11 mouse cellular contexts compared by ENCODE assay signal in genomic region chr10:127122018-127122417, GRCm38 (mm10). TPM values are rescaled to one million over a fixed set of nuclear protein-coding genes. Genes with fewer than 3 reads are reported as not detected.
DNase-seq lines count a peak whose midpoint lies in the region; ATAC-seq and TF ChIP-seq lines count a peak whose summit lies in the region.
"Had no signal": no experiment of that assay in that cellular context is flagged by ENCODE, and none has a peak within 500 bp of the region (broad histone marks: within the 10 kb centered on the region; RNA-seq: fewer than 3 reads in every experiment).

No protein-coding gene starts in this region.

- TF ChIP-seq CTCF in left cerebral cortex, adult 2 months (IDR thresholded peaks at IDR 0.05), result no peak

- DNase-seq in left cerebral cortex, adult 2 months (ENCODE audit: extremely low spot score in 1 of 2, low spot score in 2 of 2), result no peak
- DNase-seq in left cerebral cortex, postnatal 4 days, result no peak
- DNase-seq in midbrain, embryonic 10.5 days (ENCODE audit: low spot score), result no peak
- DNase-seq in cerebellum, postnatal 4 days (ENCODE audit: low spot score in 2 of 2), result no peak
- no peak for DNase-seq in adipocyte (ENCODE audit: low spot score)
- no peak for DNase-seq in layer of hippocampus, adult 8-10 months (ENCODE audit: low spot score in 2 of 2)
- DNase-seq: gastrocnemius, postnatal 36 days; thymus, postnatal 14 days had no signal

- peaks cover 33% of the 10 kb centered on the region for H3K4me1 ChIP-seq in hindbrain, embryonic 13.5 days (replicated peaks)
- peaks cover 31% of the 10 kb centered on the region for H3K4me1 ChIP-seq in midbrain, embryonic 10.5 days
- peaks cover 39% of the 10 kb centered on the region for H3K4me1 ChIP-seq in neural tube, embryonic 15.5 days

- H3K9me3 ChIP-seq in hindbrain, embryonic 13.5 days, result no peaks in the 10 kb centered on the region
- no peaks in the 10 kb centered on the region for H3K9me3 ChIP-seq in midbrain, embryonic 10.5 days (replicated peaks)
- H3K9me3 ChIP-seq in neural tube, embryonic 15.5 days (replicated peaks), result no peaks in the 10 kb centered on the region
- H3K9me3 ChIP-seq: intestine, embryonic 15.5 days had no signal

- H3K36me3 ChIP-seq in hindbrain, embryonic 13.5 days, result peaks cover 26% of the 10 kb centered on the region
- H3K36me3 ChIP-seq in midbrain, embryonic 10.5 days, result peaks cover 25% of the 10 kb centered on the region
- H3K36me3 ChIP-seq in neural tube, embryonic 15.5 days, result peaks cover 25% of the 10 kb centered on the region

- H3K27me3 ChIP-seq in hindbrain, embryonic 13.5 days, result no peaks in the 10 kb centered on the region
- H3K27me3 ChIP-seq in midbrain, embryonic 10.5 days (ENCODE audit: low read depth, poor library complexity, severe bottlenecking), result no peaks in the 10 kb centered on the region
- H3K27me3 ChIP-seq in neural tube, embryonic 15.5 days (replicated peaks), result no peaks in the 10 kb centered on the region
- H3K27me3 ChIP-seq: intestine, embryonic 15.5 days had no signal

- peak overlapping the region; percentile 70; the same call in 1 of the 2 replicates for H3K27ac ChIP-seq in left cerebral cortex, adult 2 months
- H3K27ac ChIP-seq in hindbrain, embryonic 13.5 days, result peak overlapping the region; percentile 93
- H3K27ac ChIP-seq in midbrain, embryonic 10.5 days (replicated peaks), result no peak overlapping the region
- peak overlapping the region; percentile 91 for H3K27ac ChIP-seq in neural tube, embryonic 15.5 days (replicated peaks)
- H3K27ac ChIP-seq: intestine, embryonic 15.5 days had no signal

- ATAC-seq in hindbrain, embryonic 13.5 days (ENCODE audit: low FRiP score), result no peak
- no peak for ATAC-seq in neural tube, embryonic 15.5 days (ENCODE audit: low FRiP score)

- H3K4me3 ChIP-seq in left cerebral cortex, adult 2 months, result no peak overlapping the region; the same call in 1 of the 2 replicates
- peak overlapping the region; percentile 88 for H3K4me3 ChIP-seq in hindbrain, embryonic 13.5 days
- peak overlapping the region; percentile 95; the same call in 1 of the 2 replicates for H3K4me3 ChIP-seq in midbrain, embryonic 10.5 days
- peak overlapping the region; percentile 96 for H3K4me3 ChIP-seq in neural tube, embryonic 15.5 days (replicated peaks)

- H3K4me2 ChIP-seq in hindbrain, embryonic 13.5 days, result peak overlapping the region; percentile 57
- H3K4me2 ChIP-seq in neural tube, embryonic 15.5 days, result peak overlapping the region; percentile 59

- peak overlapping the region; percentile 56 for H3K9ac ChIP-seq in hindbrain, embryonic 13.5 days
- H3K9ac ChIP-seq in neural tube, embryonic 15.5 days (replicated peaks), result peak overlapping the region; percentile 45
- H3K9ac ChIP-seq: intestine, embryonic 15.5 days had no signal

- 82% methylated on average over 3 of the region's 3 CpGs for WGBS in hindbrain, embryonic 13.5 days
- 91% methylated on average over 3 of the region's 3 CpGs for WGBS in midbrain, embryonic 10.5 days
- WGBS in neural tube, embryonic 15.5 days, result 74% methylated on average over 3 of the region's 3 CpGs

- intact Hi-C loops in left cerebral cortex, adult 2 months (cut with DNase I), result loop anchor here (1.0 to 5.0 kb wide), 2 partner anchors 104 to 190 kb away; partner anchors contain the start of gene Mars
- intact Hi-C loops in left cerebral cortex, postnatal 4 days (cut with DNase I), result loop anchor here (5.0 kb wide), 1 partner anchor 45 kb away; the partner anchor contains the start of gene B4galnt1

RNA-seq across cellular contexts. Expression of gene Os9, which starts 1.1 kb away (rescaled TPM):
- 100 to 1,000 TPM; 109 to 114 TPM for total RNA-seq in left cerebral cortex, adult 2 months (2021)
- total RNA-seq in left cerebral cortex, postnatal 4 days (2021), result 10 to 100 TPM; 86.3 to 90.7 TPM
- 144 and 146 TPM in 2 replicates for polyA plus RNA-seq in hindbrain, embryonic 13.5 days (2015; fragmentation: Nextera tagmentation; extraction: Ambion mirVana)
- polyA plus RNA-seq in midbrain, embryonic 10.5 days (2016; fragmentation: Nextera tagmentation; extraction: Ambion mirVana), result 62.3 and 83.0 TPM in 2 replicates
- 127 and 130 TPM in 2 replicates for polyA plus RNA-seq in neural tube, embryonic 15.5 days (2015; fragmentation: Nextera tagmentation; extraction: Ambion mirVana)
- 100 to 1,000 TPM in 2 of 4 experiments, 10 to 100 TPM in 2; 98.1 to 120 (median 109) TPM for total RNA-seq in layer of hippocampus, adult 8-10 months (2022)

RNA-seq across cellular contexts. Expression of gene B4galnt1, which starts 43.0 kb away (rescaled TPM):
- total RNA-seq in left cerebral cortex, adult 2 months (2021), result 100 to 1,000 TPM; 122 to 125 TPM
- total RNA-seq in left cerebral cortex, postnatal 4 days (2021), result 100 to 1,000 TPM in 1 of 2 experiments, 10 to 100 TPM in 1; 99.8 to 109 TPM
- polyA plus RNA-seq in hindbrain, embryonic 13.5 days (2015; fragmentation: Nextera tagmentation; extraction: Ambion mirVana), result 40.6 and 42.3 TPM in 2 replicates
- 4.9 and 6.1 TPM in 2 replicates for polyA plus RNA-seq in midbrain, embryonic 10.5 days (2016; fragmentation: Nextera tagmentation; extraction: Ambion mirVana)
- 69.5 and 70.4 TPM in 2 replicates for polyA plus RNA-seq in neural tube, embryonic 15.5 days (2015; fragmentation: Nextera tagmentation; extraction: Ambion mirVana)
- total RNA-seq in layer of hippocampus, adult 8-10 months (2022), result 100 to 1,000 TPM; 113 to 123 (median 113) TPM

RNA-seq across cellular contexts. Expression of gene Agap2, which starts 46.9 kb away (rescaled TPM):
- total RNA-seq in left cerebral cortex, adult 2 months (2021), result 100 to 1,000 TPM; 627 to 694 TPM
- 100 to 1,000 TPM; 384 to 394 TPM for total RNA-seq in left cerebral cortex, postnatal 4 days (2021)
- polyA plus RNA-seq in hindbrain, embryonic 13.5 days (2015; fragmentation: Nextera tagmentation; extraction: Ambion mirVana), result 3.0 and 3.1 TPM in 2 replicates
- 0.10 and 0.19 TPM in 2 replicates for polyA plus RNA-seq in midbrain, embryonic 10.5 days (2016; fragmentation: Nextera tagmentation; extraction: Ambion mirVana)
- polyA plus RNA-seq in neural tube, embryonic 15.5 days (2015; fragmentation: Nextera tagmentation; extraction: Ambion mirVana), result 4.6 and 5.3 TPM in 2 replicates
- 100 to 1,000 TPM; 657 to 727 (median 692) TPM for total RNA-seq in layer of hippocampus, adult 8-10 months (2022)

RNA-seq across cellular contexts. Expression of gene Tspan31, which starts 52.0 kb away (rescaled TPM):
- total RNA-seq in left cerebral cortex, adult 2 months (2021), result 10 to 100 TPM; 63.7 to 64.4 TPM
- total RNA-seq in left cerebral cortex, postnatal 4 days (2021), result 10 to 100 TPM; 49.9 to 54.4 TPM
- polyA plus RNA-seq in hindbrain, embryonic 13.5 days (2015; fragmentation: Nextera tagmentation; extraction: Ambion mirVana), result 122 and 129 TPM in 2 replicates
- 197 and 208 TPM in 2 replicates for polyA plus RNA-seq in midbrain, embryonic 10.5 days (2016; fragmentation: Nextera tagmentation; extraction: Ambion mirVana)
- 108 and 123 TPM in 2 replicates for polyA plus RNA-seq in neural tube, embryonic 15.5 days (2015; fragmentation: Nextera tagmentation; extraction: Ambion mirVana)
- total RNA-seq in layer of hippocampus, adult 8-10 months (2022), result 10 to 100 TPM; 62.9 to 68.4 (median 66.1) TPM

RNA-seq across cellular contexts. Expression of gene Slc26a10, which starts 58.4 kb away (rescaled TPM):
- 1 to 10 TPM; 3.8 TPM for total RNA-seq in left cerebral cortex, adult 2 months (2021)
- total RNA-seq in left cerebral cortex, postnatal 4 days (2021), result under 1 TPM; 0.83 to 0.88 TPM
- polyA plus RNA-seq in hindbrain, embryonic 13.5 days (2015; fragmentation: Nextera tagmentation; extraction: Ambion mirVana), result 1.0 and 1.1 TPM in 2 replicates
- 0.87 and 1.4 TPM in 2 replicates for polyA plus RNA-seq in midbrain, embryonic 10.5 days (2016; fragmentation: Nextera tagmentation; extraction: Ambion mirVana)
- 1.0 TPM in 2 replicates for polyA plus RNA-seq in neural tube, embryonic 15.5 days (2015; fragmentation: Nextera tagmentation; extraction: Ambion mirVana)
- total RNA-seq in layer of hippocampus, adult 8-10 months (2022), result 10 to 100 TPM; 12.2 to 17.5 (median 14.4) TPM
